Mouse (Mus musculus) granulocyte monocyte progenitor cell, adult 5-6 weeks (primary cell): ENCODE results near the gene Treh. TPM values are rescaled to one million over a fixed set of nuclear protein-coding genes. Genes with fewer than 3 reads are reported as not detected.
A peak's percentile ranks its signal among the peaks of the same experiment; 100 is the strongest.

Experiments used
- ATAC-seq: replicated peaks from 2 replicates; pipeline ENCODE4 v1.8.0; 2016; ENCODE audit warnings: mild to moderate bottlenecking, moderate TSS enrichment, inconsistent platforms; ENCODE audit not compliant: poor library complexity, severe bottlenecking
- total RNA-seq, 2 experiments: library from RNA; stranded (forward) in 1 of 2; stranded (reverse) in 1 of 2; fragments of 200-712, 200-1000 nt in 1 of 2; fragments of >200 nt in 1 of 2; fragmentation: Nextera tagmentation in 1 of 2; gene quantifications; 2 replicates each; pipeline ENCODE4 v1.2.3; 2014 to 2017

The Treh gene
- total RNA-seq, 2 experiments from 2014 or later, result not detected

DNA sequence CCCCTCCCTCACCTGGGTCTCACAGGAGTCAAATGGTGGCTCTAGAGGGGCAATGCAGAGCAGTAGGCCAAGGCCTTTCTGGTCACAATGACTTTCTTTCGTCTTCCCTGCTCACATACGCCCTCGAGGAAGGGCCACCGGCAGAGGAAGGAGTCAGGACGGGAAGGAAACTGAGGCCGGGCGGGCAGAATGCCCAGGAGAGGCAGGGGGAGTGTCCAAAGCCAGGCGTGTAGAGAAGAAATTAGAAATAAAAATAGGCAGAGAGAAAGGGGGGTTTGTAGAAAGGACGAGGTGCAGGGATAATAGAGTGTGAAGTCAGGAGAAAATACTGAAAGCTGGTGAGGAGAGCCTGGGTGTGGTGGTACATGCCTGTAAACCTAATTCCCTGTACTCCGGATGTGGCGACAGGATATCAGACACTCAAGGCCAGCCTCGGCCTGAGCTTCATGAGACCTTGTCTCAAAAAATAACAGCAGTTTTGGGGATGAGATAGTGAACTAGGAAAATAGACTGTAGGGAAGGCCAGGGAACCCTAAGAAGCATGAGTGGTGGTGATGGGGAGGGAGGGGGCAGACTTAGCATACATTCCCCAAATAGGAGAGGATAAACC, 60.0 kb downstream of the Treh start:
- no peak for ATAC-seq

- ATAC-seq, result peak; percentile 68
Measured at GRCm38 (mm10) chr9:44733671-44734523, 60.9 kb downstream of the Treh start.

DNA sequence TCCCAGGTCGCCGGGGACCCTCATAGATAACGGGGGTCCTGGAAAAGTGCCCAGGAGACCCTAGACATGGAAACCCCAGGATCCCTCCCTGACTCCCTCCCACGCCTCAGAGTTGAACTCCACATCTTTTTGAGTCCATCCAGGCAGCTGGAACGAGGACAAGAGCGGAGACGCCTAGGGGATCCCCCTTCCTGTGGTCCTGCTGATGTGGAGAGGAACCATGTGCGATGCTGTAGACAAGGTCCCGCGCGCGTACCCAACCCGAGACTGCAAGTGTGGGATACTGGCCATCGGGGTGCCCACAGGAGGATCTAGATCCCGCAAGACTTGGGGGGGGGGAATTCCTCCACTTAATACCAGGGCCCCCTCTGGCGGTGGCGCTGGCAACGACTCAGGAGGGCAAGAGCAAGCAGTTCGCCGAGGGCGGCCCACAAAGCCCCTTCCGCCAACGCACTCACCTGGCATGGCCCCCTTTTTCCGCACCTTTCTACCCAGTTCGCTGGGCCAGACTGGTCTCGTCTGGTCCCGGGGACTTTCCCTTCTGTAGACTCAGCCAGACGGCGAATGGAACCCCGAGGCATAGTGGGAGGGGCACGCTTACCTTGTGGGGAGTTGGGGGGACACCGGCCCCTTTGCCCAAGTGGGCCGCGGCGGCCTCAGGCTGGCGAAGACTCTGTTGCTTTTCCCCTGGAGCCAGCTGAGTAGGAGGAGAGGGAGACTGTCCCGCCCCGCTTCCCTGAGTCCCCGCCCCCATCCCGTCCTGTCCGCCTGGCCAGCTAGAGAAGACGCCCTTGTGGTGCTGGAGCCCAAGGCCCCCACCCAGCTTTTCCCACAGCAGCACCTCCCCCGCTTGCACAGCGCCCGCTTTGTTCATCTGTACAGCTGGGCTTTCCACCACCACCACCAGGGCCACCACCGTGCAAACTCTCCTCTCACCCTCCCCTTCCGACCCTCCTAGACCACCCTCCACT, 61.8 kb downstream of the Treh start, which contains the start of gene Phldb1:
Gene Phldb1 (minus strand): TSS at position 675 of the 971 bp plus-strand sequence.
- peak; percentile 56 for ATAC-seq

- ATAC-seq, result no peak
Measured at GRCm38 (mm10) chr9:44735886-44736285, 62.9 kb downstream of the Treh start.

Other genes with a start within 250 kb of the Treh start
- gene Foxr1, start 232.1 kb upstream of the Treh start, total RNA-seq (2014; fragmentation: Nextera tagmentation), result not detected in 2 replicates
- gene Foxr1, start 232.1 kb upstream of the Treh start, total RNA-seq (2017), result not detected in 2 replicates
- not detected in 2 replicates for gene Upk2, start 218.3 kb upstream of the Treh start, total RNA-seq (2014; fragmentation: Nextera tagmentation)
- gene Upk2, start 218.3 kb upstream of the Treh start, total RNA-seq (2017), result not detected in 2 replicates
- gene Bcl9l, start 190.4 kb upstream of the Treh start, total RNA-seq (2014; fragmentation: Nextera tagmentation), result 8.7 and 13.0 TPM in 2 replicates
- 1.6 and 2.6 TPM in 2 replicates for gene Bcl9l, start 190.4 kb upstream of the Treh start, total RNA-seq (2017)
- gene Cxcr5, start 111.4 kb upstream of the Treh start, total RNA-seq (2014; fragmentation: Nextera tagmentation), result not detected in 2 replicates
- not detected in 2 replicates for gene Cxcr5, start 111.4 kb upstream of the Treh start, total RNA-seq (2017)
- 72.4 and 75.7 TPM in 2 replicates for gene Ddx6, start 68.3 kb upstream of the Treh start, total RNA-seq (2014; fragmentation: Nextera tagmentation)
- 79.6 and 80.6 TPM in 2 replicates for gene Ddx6, start 68.3 kb upstream of the Treh start, total RNA-seq (2017)
- 2.5 and 3.6 TPM in 2 replicates for gene Phldb1, start 62.0 kb downstream of the Treh start, total RNA-seq (2014; fragmentation: Nextera tagmentation)
- 1.0 and 3.1 TPM in 2 replicates for gene Phldb1, start 62.0 kb downstream of the Treh start, total RNA-seq (2017)
- 133 and 158 TPM in 2 replicates for gene Arcn1, start 94.6 kb downstream of the Treh start, total RNA-seq (2014; fragmentation: Nextera tagmentation)
- gene Arcn1, start 94.6 kb downstream of the Treh start, total RNA-seq (2017), result 201 and 229 TPM in 2 replicates
- gene Ift46, start 94.7 kb downstream of the Treh start, total RNA-seq (2014; fragmentation: Nextera tagmentation), result 19.8 and 43.7 TPM in 2 replicates
- gene Ift46, start 94.7 kb downstream of the Treh start, total RNA-seq (2017), result 32.7 and 39.6 TPM in 2 replicates
- 1.6 TPM in 1 of 2 replicates, not detected in the other for gene Tmem25, start 126.1 kb downstream of the Treh start, total RNA-seq (2014; fragmentation: Nextera tagmentation)
- 0.34 TPM in 1 of 2 replicates, not detected in the other for gene Tmem25, start 126.1 kb downstream of the Treh start, total RNA-seq (2017)
- gene Ttc36, start 129.8 kb downstream of the Treh start, total RNA-seq (2014; fragmentation: Nextera tagmentation), result not detected in 2 replicates
- not detected in 2 replicates for gene Ttc36, start 129.8 kb downstream of the Treh start, total RNA-seq (2017)
- 83.6 and 93.1 TPM in 2 replicates for gene Kmt2a, start 208.1 kb downstream of the Treh start, total RNA-seq (2014; fragmentation: Nextera tagmentation)
- gene Kmt2a, start 208.1 kb downstream of the Treh start, total RNA-seq (2017), result 7.4 and 10.8 TPM in 2 replicates
- 710 and 961 TPM in 2 replicates for gene Atp5l, start 247.5 kb downstream of the Treh start, total RNA-seq (2014; fragmentation: Nextera tagmentation)
- 149 and 237 TPM in 2 replicates for gene Atp5l, start 247.5 kb downstream of the Treh start, total RNA-seq (2017)